Mouse (Mus musculus) hindbrain, embryonic 11.5 days (tissue): ENCODE measurements around the gene Lrrc34. TPM values are rescaled to one million over a fixed set of nuclear protein-coding genes. Genes with fewer than 3 reads are reported as not detected.
A peak's percentile ranks its signal among the peaks of the same experiment; 100 is the strongest.

Experiments
- ATAC-seq: fragments of 200-750 bp; cut with Nextera tagmentation; 2 replicates; pipeline ENCODE4 v1.8.0; 2017; ENCODE audit warnings: mild to moderate bottlenecking, moderate TSS enrichment, moderate library complexity; ENCODE audit not compliant: low FRiP score
- DNase-seq: peaks from one replicate; pipeline ENCODE4 v3.0.0-alpha.2; 2015; ENCODE audit warnings: low spot score
- H3K27ac ChIP-seq: fragments of 300-500 bp; sonication (generic); 2 replicates; pipeline ENCODE4 v1.5.1; 2014; ENCODE audit warnings: mild to moderate bottlenecking, low read depth, low read length
- H3K27me3 ChIP-seq: fragments of 300-500 bp; sonication (generic); 2 replicates; pipeline ENCODE4 v1.6.1; 2014; ENCODE audit warnings: mild to moderate bottlenecking, low read length, moderate library complexity, mixed read lengths; ENCODE audit not compliant: control insufficient read depth, insufficient read depth
- H3K36me3 ChIP-seq: fragments of 300-500 bp; sonication (generic); 2 replicates; pipeline ENCODE4 v1.6.1; 2014; ENCODE audit warnings: mild to moderate bottlenecking, low read length, moderate library complexity, mixed read lengths; ENCODE audit not compliant: control insufficient read depth, insufficient read depth
- H3K4me1 ChIP-seq: fragments of 300-500 bp; sonication (generic); replicated peaks from 2 replicates; pipeline ENCODE4 v1.6.1; 2014; ENCODE audit warnings: low read length, mixed read lengths; ENCODE audit not compliant: control insufficient read depth, insufficient read depth
- H3K4me2 ChIP-seq: fragments of 300-500 bp; sonication (generic); replicated peaks from 2 replicates; pipeline ENCODE4 v1.6.1; 2014; ENCODE audit warnings: mild to moderate bottlenecking, low read depth, low read length
- H3K4me3 ChIP-seq: fragments of 300-500 bp; sonication (generic); 2 replicates; pipeline ENCODE4 v1.5.1; 2014; ENCODE audit warnings: low read depth, low read length
- H3K9ac ChIP-seq: fragments of 300-500 bp; sonication (generic); 2 replicates; pipeline ENCODE4 v1.6.1; 2014; ENCODE audit warnings: low read depth, low read length
- H3K9me3 ChIP-seq: fragments of 300-500 bp; sonication (generic); 2 replicates; pipeline ENCODE4 v1.6.1; 2016; ENCODE audit warnings: low read length; ENCODE audit not compliant: control insufficient read depth
- WGBS: fragments of 180-500 bp; shearing (Covaris S2); extraction: QIAGEN DNeasy Blood & Tissue Kit; methylation state at CpG from one replicate; pipeline ENCODE4 v1.1.7; 2014; 5-methylcytosine and 5-hydroxymethylcytosine counted together
- polyA plus RNA-seq: library from polyadenylated mRNA; unstranded; fragments of >200 nt; fragmentation: Nextera tagmentation; extraction: Ambion mirVana; gene quantifications from 2 replicates; pipeline ENCODE4 v1.2.1, GENCODE M21; 2014

The Lrrc34 gene
- polyA plus RNA-seq, 1 experiment from 2014 or later = 4.1 TPM

DNA sequence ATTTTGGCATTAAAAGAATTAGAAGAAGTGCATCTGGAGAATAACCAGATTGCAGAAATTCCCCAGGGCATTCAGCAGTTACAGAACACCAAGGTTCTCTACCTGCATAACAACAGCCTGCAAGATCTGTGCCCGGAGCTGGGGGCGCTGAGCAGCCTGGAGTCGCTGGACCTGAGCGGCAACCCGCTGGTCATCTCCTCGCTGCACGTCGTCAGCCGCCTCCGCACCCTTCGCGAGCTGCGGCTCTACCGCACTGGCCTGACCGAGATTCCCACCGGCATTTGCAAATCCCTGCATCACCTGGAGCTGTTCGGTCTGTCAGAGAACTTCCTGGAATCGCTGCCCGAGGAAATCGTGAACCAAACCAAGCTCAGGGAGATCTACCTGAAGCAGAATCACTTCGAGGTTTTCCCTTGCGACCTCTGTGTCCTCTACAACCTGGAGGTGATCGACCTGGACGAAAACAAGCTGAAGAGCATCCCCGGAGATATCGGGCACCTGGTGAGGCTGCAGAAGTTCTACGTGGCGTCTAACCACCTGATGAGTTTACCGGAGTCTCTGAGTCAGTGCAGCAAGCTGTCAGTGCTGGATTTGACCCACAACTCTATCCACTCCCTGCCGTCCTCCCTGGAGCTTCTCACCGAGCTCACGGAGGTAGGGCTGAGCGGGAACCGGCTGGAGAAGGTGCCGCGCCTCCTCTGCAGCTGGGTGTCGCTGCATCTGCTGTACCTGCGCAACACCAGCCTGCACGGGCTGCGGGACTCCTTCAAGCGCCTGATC lies 2.6 kb upstream of the Lrrc34 start:
- DNase-seq (peak; percentile 40), ATAC-seq (peak; percentile 48; the same call in 1 of the 2 replicates)
- H3K4me3 ChIP-seq = peak overlapping the region; percentile 34
- H3K27me3 ChIP-seq = peaks cover 15% of the 10 kb centered on the region
- H3K4me2 ChIP-seq = peak overlapping the region; percentile 71
- under 1% methylated on average over 41 of the region's 41 CpGs for WGBS
- H3K27ac ChIP-seq = no peak overlapping the region
- 0 out of 2 replicates have a peak overlapping the region, but pooled peaks have one; percentile 25 for H3K9ac ChIP-seq
- H3K36me3 ChIP-seq = no peaks in the 10 kb centered on the region
- 0 out of 2 replicates have a peak, but pooled peaks cover 8% of the 10 kb centered on the region for H3K4me1 ChIP-seq
- no peaks in the 10 kb centered on the region for H3K9me3 ChIP-seq

DNA sequence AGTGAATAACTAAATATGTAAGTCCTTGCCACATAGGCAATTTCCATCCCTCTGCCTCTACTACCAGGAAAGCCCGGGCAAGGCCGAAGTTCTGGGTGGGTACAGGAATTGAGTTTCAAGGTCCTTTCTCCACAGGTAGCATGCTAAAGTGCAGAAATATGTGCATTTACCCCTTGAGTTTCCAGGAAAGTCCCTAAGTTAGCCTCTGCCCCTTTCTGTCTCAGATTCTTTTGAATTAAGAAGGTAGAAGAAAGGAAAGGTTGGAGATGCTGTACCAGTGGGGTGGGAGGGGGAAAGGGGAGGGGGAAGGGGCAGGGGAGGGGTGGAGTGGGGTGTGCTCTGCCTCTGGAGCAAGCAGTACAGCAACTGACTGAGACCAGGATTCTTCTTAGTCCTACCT lies 797 bp upstream of the Lrrc34 start:
- Histone ChIP-seq H3K4me1 (0 out of 2 replicates have a peak, but pooled peaks cover 8% of the 10 kb centered on the region), H3K4me2 (no peak overlapping the region), H3K27me3 (peaks cover 15% of the 10 kb centered on the region), H3K9ac (no peak overlapping the region), H3K4me3 (no peak overlapping the region), H3K36me3 (no peaks in the 10 kb centered on the region), H3K27ac (no peak overlapping the region), H3K9me3 (no peaks in the 10 kb centered on the region)
- WGBS = 84% methylated on average over 2 of the region's 2 CpGs
- no peak for DNase-seq
- ATAC-seq = no peak

DNA sequence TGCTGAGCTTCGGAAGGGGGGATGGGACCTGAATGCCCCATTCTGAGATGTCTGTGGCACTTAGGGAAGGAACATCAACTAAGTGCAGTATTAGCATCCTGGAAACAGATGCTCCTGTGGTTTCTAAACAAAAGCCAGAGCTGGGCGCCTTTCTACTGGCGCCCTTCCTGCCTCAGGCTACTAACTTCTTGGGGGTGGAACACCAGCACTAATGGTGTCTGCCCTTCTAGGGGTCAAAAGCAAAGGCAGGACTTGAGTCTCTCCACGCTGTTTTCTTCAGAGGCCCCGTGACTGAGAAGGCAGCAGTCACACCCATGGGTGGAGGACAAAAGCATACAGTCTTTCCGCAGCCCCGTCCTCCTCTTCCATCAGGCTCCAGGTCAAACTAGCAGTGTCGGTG lies 908 bp downstream of the Lrrc34 start:
- 53% methylated on average over 8 of the region's 8 CpGs for WGBS
- Histone ChIP-seq H3K9ac (no peak overlapping the region), H3K36me3 (no peaks in the 10 kb centered on the region), H3K27ac (no peak overlapping the region), H3K4me3 (no peak overlapping the region), H3K9me3 (no peaks in the 10 kb centered on the region), H3K27me3 (peaks cover 15% of the 10 kb centered on the region), H3K4me1 (0 out of 2 replicates have a peak, but pooled peaks cover 8% of the 10 kb centered on the region), H3K4me2 (no peak overlapping the region)
- no peak for DNase-seq
- ATAC-seq = no peak

DNA sequence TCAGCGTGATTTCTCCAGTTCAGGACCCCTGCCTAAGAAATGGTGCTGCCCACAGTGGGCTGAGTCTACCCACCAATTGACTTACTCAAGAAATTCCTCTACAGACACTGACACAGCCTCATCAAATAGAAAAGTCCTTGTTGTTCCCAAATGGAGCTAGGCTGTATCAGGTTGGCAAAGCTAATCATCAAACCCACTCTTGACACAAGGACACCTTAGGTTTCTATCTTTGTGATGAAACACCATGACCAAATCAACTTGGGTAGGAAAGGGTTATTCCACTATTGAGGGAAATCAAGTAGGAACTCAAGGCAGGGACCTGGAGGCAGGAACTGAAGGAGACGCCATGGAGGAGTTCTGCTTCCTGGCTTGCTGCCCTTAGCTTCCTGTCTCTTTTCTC lies 3.5 kb downstream of the Lrrc34 start, which contains the start of gene Lrriq4:
TSS of gene Lrriq4 (plus strand) at position 301 of the 400 bp plus-strand sequence.
- no peak for ATAC-seq
- WGBS = 82% methylated on average over 2 of the region's 2 CpGs
- no peak for DNase-seq
- Histone ChIP-seq H3K9me3 (no peaks in the 10 kb centered on the region), H3K9ac (no peak within 1 kb of the TSS), H3K27ac (no peak within 1 kb of the TSS), H3K4me2 (no peak within 1 kb of the TSS), H3K4me3 (no peak within 1 kb of the TSS), H3K4me1 (0 out of 2 replicates have a peak, but pooled peaks cover 6% of the 10 kb centered on the region), H3K36me3 (no peaks in the 10 kb centered on the region), H3K27me3 (no peaks in the 10 kb centered on the region)

DNA sequence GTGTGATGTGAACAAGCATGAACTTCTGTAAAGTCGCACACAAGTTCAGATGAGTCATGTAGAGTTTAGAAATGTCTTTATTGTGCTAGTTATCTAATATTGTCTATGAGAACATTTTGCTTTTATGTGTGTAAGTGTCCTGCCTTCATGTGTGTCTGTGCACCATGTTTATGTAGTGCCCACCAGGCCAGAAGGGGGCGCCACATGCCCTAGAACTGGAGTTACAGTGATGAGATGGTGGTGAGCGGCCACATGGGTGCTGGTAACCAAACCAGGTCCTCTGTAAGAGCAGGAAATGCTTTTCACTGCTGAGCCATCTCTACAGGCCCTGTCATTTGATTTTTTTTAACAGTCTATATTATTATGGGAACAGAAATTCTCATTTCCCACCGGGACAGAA lies 12.0 kb downstream of the Lrrc34 start:
- DNase-seq (no peak), ATAC-seq (no peak)
- 87% methylated on average over 4 of the region's 4 CpGs for WGBS
- H3K27ac ChIP-seq = no peak overlapping the region
- H3K27me3 ChIP-seq = no peaks in the 10 kb centered on the region
- H3K9me3 ChIP-seq = no peaks in the 10 kb centered on the region
- no peak overlapping the region for H3K4me2 ChIP-seq
- no peak overlapping the region for H3K9ac ChIP-seq
- H3K4me3 ChIP-seq = no peak overlapping the region
- H3K36me3 ChIP-seq = no peaks in the 10 kb centered on the region
- no peaks in the 10 kb centered on the region for H3K4me1 ChIP-seq

DNA sequence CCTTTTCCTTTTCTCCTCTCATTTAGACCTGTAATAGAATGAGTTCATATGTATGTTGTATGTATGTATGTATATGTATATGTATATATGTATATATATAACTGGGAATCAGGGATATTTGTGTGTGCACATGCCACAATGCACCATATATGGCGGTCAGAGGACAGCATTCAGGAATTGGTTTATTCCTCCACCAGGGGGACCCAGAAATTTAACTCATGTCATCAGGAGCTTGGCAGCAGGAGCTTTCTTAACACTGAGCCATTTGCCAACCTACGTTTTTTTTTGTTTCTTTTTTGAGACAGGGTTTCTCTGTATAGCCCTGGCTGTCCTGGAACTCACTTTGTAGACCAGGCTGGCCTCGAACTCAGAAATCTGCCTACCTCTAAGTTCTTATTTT lies 14.0 kb downstream of the Lrrc34 start:
- WGBS = 65% methylated on average over 3 of the region's 3 CpGs
- Histone ChIP-seq H3K4me3 (no peak overlapping the region), H3K9ac (no peak overlapping the region), H3K27ac (no peak overlapping the region), H3K27me3 (no peaks in the 10 kb centered on the region), H3K9me3 (no peaks in the 10 kb centered on the region), H3K36me3 (no peaks in the 10 kb centered on the region), H3K4me1 (no peaks in the 10 kb centered on the region), H3K4me2 (no peak overlapping the region)
- no peak for DNase-seq
- no peak for ATAC-seq

DNA sequence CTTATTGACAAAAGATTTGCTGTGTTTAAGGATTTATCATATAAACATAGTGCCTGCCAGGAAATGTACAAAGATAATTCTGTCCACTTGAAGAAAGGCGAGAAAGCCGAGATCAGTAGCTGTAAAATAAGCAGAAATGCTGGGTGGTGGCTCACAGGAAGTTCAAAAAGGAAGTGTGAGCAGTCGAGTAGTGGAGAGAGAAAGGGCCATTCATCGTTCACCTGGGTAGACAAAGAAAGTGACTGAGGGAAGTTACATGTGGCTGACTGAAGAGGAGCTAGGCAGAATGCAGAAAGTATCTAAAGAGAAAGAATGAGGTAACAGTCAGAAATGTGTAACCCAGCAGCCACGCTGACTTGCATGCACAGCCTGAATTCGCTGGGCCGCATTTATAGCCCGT lies 27.5 kb downstream of the Lrrc34 start:
- WGBS = 82% methylated on average over 8 of the region's 8 CpGs
- no peak overlapping the region for H3K4me3 ChIP-seq
- H3K36me3 ChIP-seq = peaks cover 3% of the 10 kb centered on the region; the same call in 1 of the 2 replicates
- DNase-seq (no peak), ATAC-seq (no peak)
- H3K27ac ChIP-seq = no peak overlapping the region
- no peak overlapping the region for H3K9ac ChIP-seq
- no peak overlapping the region for H3K4me2 ChIP-seq
- H3K9me3 ChIP-seq = no peaks in the 10 kb centered on the region
- H3K27me3 ChIP-seq = no peaks in the 10 kb centered on the region
- no peaks in the 10 kb centered on the region for H3K4me1 ChIP-seq

DNA sequence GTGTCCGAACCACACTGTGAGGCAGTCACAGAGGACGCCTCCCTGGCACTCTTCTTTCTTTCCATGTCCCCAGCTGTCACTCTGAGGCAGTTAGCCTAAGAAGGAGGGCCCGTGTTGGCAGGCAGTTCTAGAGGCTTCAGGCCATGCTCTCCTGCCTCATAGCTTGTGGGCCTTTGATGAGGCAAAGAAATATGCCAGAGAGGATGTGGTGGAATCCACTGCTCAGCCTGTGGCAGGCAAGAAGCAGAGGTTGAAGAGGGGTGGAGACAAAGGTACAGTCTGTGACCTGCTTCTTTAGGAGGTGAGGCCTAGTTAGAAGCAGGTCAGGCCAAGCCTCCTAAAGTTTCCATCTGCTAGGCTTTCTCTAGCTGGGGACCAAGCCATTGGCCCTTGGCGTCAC lies 36.7 kb downstream of the Lrrc34 start:
- ATAC-seq (no peak), DNase-seq (no peak)
- no peaks in the 10 kb centered on the region for H3K4me1 ChIP-seq
- no peak overlapping the region for H3K4me2 ChIP-seq
- H3K4me3 ChIP-seq = no peak overlapping the region
- H3K36me3 ChIP-seq = peaks cover 6% of the 10 kb centered on the region
- no peaks in the 10 kb centered on the region for H3K27me3 ChIP-seq
- no peak overlapping the region for H3K27ac ChIP-seq
- no peaks in the 10 kb centered on the region for H3K9me3 ChIP-seq
- 91% methylated on average over 4 of the region's 4 CpGs for WGBS
- H3K9ac ChIP-seq = no peak overlapping the region

DNA sequence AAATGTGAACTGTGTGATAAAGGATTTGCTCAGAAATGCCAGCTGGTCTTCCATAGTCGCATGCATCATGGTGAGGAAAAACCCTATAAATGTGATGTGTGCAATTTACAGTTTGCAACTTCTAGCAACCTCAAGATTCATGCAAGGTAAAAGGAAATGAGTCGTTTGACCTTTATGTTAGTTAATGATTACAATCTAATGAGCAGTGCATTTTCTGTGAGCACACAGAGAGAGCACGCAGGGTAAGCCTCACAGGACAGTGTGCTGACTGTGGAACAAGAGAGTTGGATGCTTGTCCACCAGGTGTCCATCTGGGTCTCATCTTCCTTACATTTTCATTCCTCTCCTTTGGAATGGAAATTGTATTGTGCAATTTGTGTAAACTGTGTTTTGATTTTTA lies 38.7 kb downstream of the Lrrc34 start:
- no peak overlapping the region for H3K27ac ChIP-seq
- DNase-seq (no peak), ATAC-seq (no peak)
- no peaks in the 10 kb centered on the region for H3K9me3 ChIP-seq
- no peak overlapping the region for H3K4me3 ChIP-seq
- no peak overlapping the region for H3K9ac ChIP-seq
- H3K36me3 ChIP-seq = peaks cover 6% of the 10 kb centered on the region
- WGBS = 89% methylated on average over 3 of the region's 3 CpGs
- no peaks in the 10 kb centered on the region for H3K4me1 ChIP-seq
- no peak overlapping the region for H3K4me2 ChIP-seq
- H3K27me3 ChIP-seq = no peaks in the 10 kb centered on the region
